8 mouse cellular contexts compared by ENCODE assay signal in the genomic region with DNA sequence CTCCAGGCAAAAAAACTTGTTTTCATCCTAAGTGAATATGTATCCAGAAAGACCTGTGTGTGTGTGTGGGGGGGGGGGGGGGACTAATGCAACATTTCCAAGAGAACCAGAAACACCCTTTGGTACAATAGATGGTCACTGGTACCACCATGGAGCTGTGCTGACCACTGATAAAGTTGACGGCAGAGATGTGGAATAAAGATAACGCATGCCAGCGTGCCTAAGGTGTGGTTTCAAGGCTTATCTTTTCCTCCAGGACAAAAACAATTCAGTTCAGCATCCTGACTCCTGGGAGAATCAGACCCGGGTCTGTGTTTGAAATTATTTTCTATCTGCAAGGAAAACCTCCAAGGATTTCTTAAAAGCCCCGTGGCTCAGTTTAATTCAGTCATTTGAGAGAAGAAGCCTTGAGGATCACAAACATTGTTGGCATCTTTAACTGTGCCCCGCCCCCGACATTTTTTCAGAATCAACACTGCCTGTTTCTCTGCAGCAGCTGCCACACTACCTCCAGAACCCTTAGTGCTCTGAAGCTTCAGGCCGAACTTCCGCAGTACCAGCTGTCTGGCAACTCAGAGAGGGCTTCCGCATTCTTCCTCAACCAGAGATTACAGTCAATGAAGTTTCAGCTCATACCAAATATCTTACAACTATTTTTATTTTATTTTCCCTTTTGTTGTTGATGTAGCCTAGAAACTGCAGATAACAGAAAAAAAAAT.
A peak's percentile ranks its signal among the peaks of the same experiment; 100 is the strongest.
DNase-seq lines count a peak whose midpoint lies in the region; ATAC-seq and TF ChIP-seq lines count a peak whose summit lies in the region.

No protein-coding gene starts in this region.

- no peaks in the 10 kb centered on the region for H3K27me3 ChIP-seq in G1E (ENCODE audit: insufficient read depth, low read length)
- H3K27me3 ChIP-seq in liver, embryonic 11.5 days (replicated peaks; ENCODE audit: control insufficient read depth, insufficient read depth, low read length): no peaks in the 10 kb centered on the region

- 39% methylated on average over 10 of the region's 10 CpGs for WGBS in liver, embryonic 11.5 days

- no peak overlapping the region for H3K27ac ChIP-seq in liver, embryonic 11.5 days (ENCODE audit: low read depth, low read length)

- intact Hi-C loops in left cerebral cortex, postnatal 14 days (cut with DNase I): no loop called here

- H3K4me1 ChIP-seq in G1E (ENCODE audit: insufficient read depth, low read depth, low read length): peaks cover 46% of the 10 kb centered on the region
- H3K4me1 ChIP-seq in liver, embryonic 11.5 days (replicated peaks; ENCODE audit: control insufficient read depth, insufficient read depth, low read length): 0 out of 2 replicates have a peak, but pooled peaks cover 4% of the 10 kb centered on the region

- no peak for TF ChIP-seq CTCF in G1E (IDR thresholded peaks at IDR 0.05; ENCODE audit: low read depth, low read length)

- H3K36me3 ChIP-seq in G1E (replicated peaks): no peaks in the 10 kb centered on the region
- no peaks in the 10 kb centered on the region for H3K36me3 ChIP-seq in liver, embryonic 11.5 days (ENCODE audit: control insufficient read depth, insufficient read depth, low read length)

- H3K4me2 ChIP-seq in liver, embryonic 11.5 days: no peak overlapping the region

- ATAC-seq in G1E (ENCODE audit: extremely low read depth, insufficient number of reproducible peaks, low FRiP score, poor library complexity, severe bottlenecking): peak; percentile 85
- ATAC-seq in liver, embryonic 11.5 days (replicated peaks; ENCODE audit: low FRiP score): peak; percentile 64

- H3K4me3 ChIP-seq in G1E (ENCODE audit: low read depth, low read length): peak overlapping the region; percentile 52; the same call in 1 of the 2 replicates
- H3K4me3 ChIP-seq in liver, embryonic 11.5 days (ENCODE audit: low read depth, low read length): no peak overlapping the region

- H3K9me3 ChIP-seq in G1E (replicated peaks): no peaks in the 10 kb centered on the region
- H3K9me3 ChIP-seq in liver, embryonic 11.5 days (ENCODE audit: control insufficient read depth, low read length): no peaks in the 10 kb centered on the region

- no peak overlapping the region for H3K9ac ChIP-seq in liver, embryonic 11.5 days (ENCODE audit: low read depth, low read length)

- DNase-seq in cerebellum, postnatal 10 days: peak; percentile 24 to 28
- DNase-seq in cerebellum, adult 11-12 months: no peak
- peak; percentile 12 to 31 for DNase-seq in left cerebral cortex, postnatal 14 days (ENCODE audit: low spot score in 2 of 2)
- DNase-seq in left cerebral cortex, adult 11 months (ENCODE audit: low spot score): no peak
- DNase-seq in G1E (ENCODE audit: low spot score): peak; percentile 25
- no peak for DNase-seq in liver, embryonic 11.5 days (ENCODE audit: low spot score)
- no peak for DNase-seq in spleen, adult 12 weeks (ENCODE audit: low spot score)
- no peak for DNase-seq in thymus, postnatal 0 days (ENCODE audit: low spot score)

Comparison
In these comparisons a context has a peak if more than half of its experiments do, and no peak if none do; other contexts are left out.
1. DNase-seq: peak in cerebellum, postnatal 10 days (2 of 2), left cerebral cortex, postnatal 14 days (2 of 2) and G1E (single experiment); none in cerebellum, adult 11-12 months (single experiment), left cerebral cortex, adult 11 months (single experiment), liver, embryonic 11.5 days (single experiment), spleen, adult 12 weeks (single experiment) and thymus, postnatal 0 days (single experiment).